Mouse (Mus musculus) liver, embryonic 14.5 days (tissue): ENCODE data around the gene Ppp2r5e. TPM values are rescaled to one million over a fixed set of nuclear protein-coding genes. Genes with fewer than 3 reads are reported as not detected.
A peak's percentile ranks its signal among the peaks of the same experiment; 100 is the strongest.

Source experiments
- ATAC-seq: fragments of 200-750 bp; cut with Nextera tagmentation; 2 replicates; pipeline ENCODE4 v1.8.0; 2017; ENCODE audit warnings: moderate number of reproducible peaks, mild to moderate bottlenecking, moderate library complexity; ENCODE audit not compliant: insufficient read depth
- DNase-seq, 3 experiments: peaks; one replicate each; pipeline ENCODE4 v3.0.0-alpha.2; 2012 to 2013; ENCODE audit warnings: low read depth in 3 of 3, low spot score in 3 of 3
- H3K27ac ChIP-seq: fragments of 300-500 bp; sonication (generic); 2 replicates; pipeline ENCODE4 v1.5.1; 2014; ENCODE audit warnings: moderate library complexity, mild to moderate bottlenecking, control low read depth, inconsistent platforms
- H3K27me3 ChIP-seq: fragments of 300-500 bp; sonication (generic); 2 replicates; pipeline ENCODE4 v1.6.1; 2014; ENCODE audit warnings: mild to moderate bottlenecking, low read length, moderate library complexity; ENCODE audit not compliant: control insufficient read depth, insufficient read depth
- H3K36me3 ChIP-seq: fragments of 300-500 bp; sonication (generic); replicated peaks from 2 replicates; pipeline ENCODE4 v1.6.1; 2014; ENCODE audit warnings: low read depth; ENCODE audit not compliant: control insufficient read depth, insufficient read depth
- H3K4me1 ChIP-seq, 2 experiments: fragments of 200-500 bp in 1 of 2; fragments of 300-500 bp in 1 of 2; sonication (generic) in 1 of 2; replicated peaks; 2 replicates each; pipeline ENCODE4 v1.6.1; 2012 to 2014; ENCODE audit warnings: antibody characterized with exemption in 1 of 2, inconsistent platforms in 1 of 2, low read length in 1 of 2; ENCODE audit not compliant: control insufficient read depth in 2 of 2, insufficient read depth in 2 of 2
- H3K4me2 ChIP-seq: fragments of 300-500 bp; sonication (generic); 2 replicates; pipeline ENCODE4 v1.6.1; 2014; ENCODE audit warnings: low read depth, mild to moderate bottlenecking, control low read depth, moderate library complexity
- H3K4me3 ChIP-seq, 2 experiments: fragments of 200-500 bp in 1 of 2; fragments of 300-500 bp in 1 of 2; sonication (generic) in 1 of 2; 2 replicates each; pipeline ENCODE4 v1.5.1; 2012 to 2014; ENCODE audit warnings: low read depth in 2 of 2, low read length in 2 of 2, mild to moderate bottlenecking in 2 of 2, control low read depth in 1 of 2, inconsistent platforms in 1 of 2, moderate library complexity in 1 of 2; ENCODE audit not compliant: insufficient read depth in 1 of 2
- H3K9ac ChIP-seq: fragments of 300-500 bp; sonication (generic); replicated peaks from 2 replicates; pipeline ENCODE4 v1.6.1; 2014; ENCODE audit warnings: mild to moderate bottlenecking, control low read depth, moderate library complexity
- H3K9me3 ChIP-seq: fragments of 300-500 bp; sonication (generic); 2 replicates; pipeline ENCODE4 v1.6.1; 2016; ENCODE audit warnings: low read length, mixed read lengths; ENCODE audit not compliant: control insufficient read depth
- CTCF ChIP-seq: IDR thresholded peaks from 2 replicates; pipeline ENCODE4 v1.5.1; 2016; ENCODE audit warnings: antibody characterized with exemption, low read depth, control low read depth
- EP300 ChIP-seq: IDR thresholded peaks from 2 replicates; pipeline ENCODE4 v1.6.1; 2016; ENCODE audit warnings: antibody characterized with exemption, low read depth
- WGBS: fragments of 180-500 bp; shearing (Covaris S2); extraction: QIAGEN DNeasy Blood & Tissue Kit; methylation state at CpG from one replicate; pipeline ENCODE4 v1.1.7; 2014; ENCODE audit not compliant: insufficient replicate concordance; 5-methylcytosine and 5-hydroxymethylcytosine counted together
- polyA plus RNA-seq, 2 experiments: library from polyadenylated mRNA; depleted of rRNA in 1 of 2; stranded (reverse) in 1 of 2; unstranded in 1 of 2; fragments of >200 nt; fragmentation: Nextera tagmentation in 1 of 2; extraction: Ambion mirVana in 1 of 2; gene quantifications; 2 replicates each; pipeline versions ENCODE4 v1.2.1 to v1.2.3; 2012 to 2014

Gene Ppp2r5e
- polyA plus RNA-seq, 2 experiments: 5.0 to 6.8 TPM

- TF ChIP-seq CTCF (no peak), EP300 (no peak)
- Histone ChIP-seq H3K4me3 (no peak overlapping the region), H3K4me2 (no peak overlapping the region), H3K9me3 (no peaks in the 10 kb centered on the region), H3K27me3 (no peaks in the 10 kb centered on the region), H3K27ac (no peak overlapping the region), H3K9ac (no peak overlapping the region), H3K4me1 (peaks cover 4 to 5% of the 10 kb centered on the region in 2 experiments), H3K36me3 (no peaks in the 10 kb centered on the region)
- DNase-seq (no peak), ATAC-seq (no peak)
- WGBS: 77% methylated on average over 2 of the region's 2 CpGs
These were observed 108.5 kb downstream of the Ppp2r5e start for GRCm38 (mm10) chr12:75487500-75487899.

- no peaks in the 10 kb centered on the region for H3K36me3 ChIP-seq
- TF ChIP-seq CTCF (no peak), EP300 (no peak)
- H3K4me2 ChIP-seq: no peak overlapping the region
- no peak overlapping the region for H3K27ac ChIP-seq
- H3K4me1 ChIP-seq: peaks cover 9 to 13% of the 10 kb centered on the region in 2 experiments
- ATAC-seq: no peak
- H3K4me3 ChIP-seq: no peak overlapping the region
- WGBS: 80% methylated on average over 3 of the region's 3 CpGs
- DNase-seq: no peak
- no peak overlapping the region for H3K9ac ChIP-seq
- H3K27me3 ChIP-seq: no peaks in the 10 kb centered on the region
- no peaks in the 10 kb centered on the region for H3K9me3 ChIP-seq
These were observed 109.3 kb downstream of the Ppp2r5e start for GRCm38 (mm10) chr12:75486568-75487286.

- H3K4me1 ChIP-seq: peaks cover 9 to 13% of the 10 kb centered on the region in 2 experiments
- WGBS: 33% methylated on average over 3 of the region's 3 CpGs
- no peak overlapping the region; the same call in 1 of the 2 replicates for H3K4me2 ChIP-seq
- H3K9me3 ChIP-seq: no peaks in the 10 kb centered on the region
- no peak for ATAC-seq
- no peaks in the 10 kb centered on the region for H3K27me3 ChIP-seq
- no peak for DNase-seq
- TF ChIP-seq EP300: no peak
- TF ChIP-seq CTCF: no peak
- H3K4me3 ChIP-seq: no peak overlapping the region
- H3K36me3 ChIP-seq: no peaks in the 10 kb centered on the region
- H3K27ac ChIP-seq: no peak overlapping the region
- H3K9ac ChIP-seq: no peak overlapping the region
These were observed 113.3 kb downstream of the Ppp2r5e start for GRCm38 (mm10) chr12:75482781-75483180.

- Histone ChIP-seq H3K9me3 (no peaks in the 10 kb centered on the region), H3K27me3 (no peaks in the 10 kb centered on the region), H3K4me1 (peaks cover 9 to 13% of the 10 kb centered on the region in 2 experiments), H3K4me3 (no peak overlapping the region), H3K4me2 (no peak overlapping the region), H3K9ac (no peak overlapping the region), H3K27ac (no peak overlapping the region), H3K36me3 (no peaks in the 10 kb centered on the region)
- ATAC-seq: peak; percentile 53; the same call in 1 of the 2 replicates
- no peak for DNase-seq
- WGBS: 49% methylated on average over 4 of the region's 4 CpGs
- TF ChIP-seq CTCF (no peak), EP300 (no peak)
These were observed 114.0 kb downstream of the Ppp2r5e start for GRCm38 (mm10) chr12:75482015-75482414.

GRCm38 (mm10) chr12:75480031-75480430, 116.0 kb downstream of the Ppp2r5e start:
- no peaks in the 10 kb centered on the region for H3K27me3 ChIP-seq
- H3K9ac ChIP-seq: no peak overlapping the region
- no peak overlapping the region for H3K4me3 ChIP-seq
- H3K27ac ChIP-seq: no peak overlapping the region
- ATAC-seq: no peak
- TF ChIP-seq EP300 (no peak), CTCF (no peak)
- peaks cover 9 to 13% of the 10 kb centered on the region in 2 experiments for H3K4me1 ChIP-seq
- no peak for DNase-seq
- no peaks in the 10 kb centered on the region for H3K9me3 ChIP-seq
- no peak overlapping the region for H3K4me2 ChIP-seq
- 74% methylated on average over 8 of the region's 8 CpGs for WGBS
- no peaks in the 10 kb centered on the region for H3K36me3 ChIP-seq
